Mouse (Mus musculus): Measurements from ENCODE around the gene Bysl. TPM values are rescaled to one million over a fixed set of nuclear protein-coding genes. Genes with fewer than 3 reads are reported as not detected.

Bysl gene
- total RNA-seq, 2 experiments from 2014 or later, result 15.3 to 15.7 TPM

DNA sequence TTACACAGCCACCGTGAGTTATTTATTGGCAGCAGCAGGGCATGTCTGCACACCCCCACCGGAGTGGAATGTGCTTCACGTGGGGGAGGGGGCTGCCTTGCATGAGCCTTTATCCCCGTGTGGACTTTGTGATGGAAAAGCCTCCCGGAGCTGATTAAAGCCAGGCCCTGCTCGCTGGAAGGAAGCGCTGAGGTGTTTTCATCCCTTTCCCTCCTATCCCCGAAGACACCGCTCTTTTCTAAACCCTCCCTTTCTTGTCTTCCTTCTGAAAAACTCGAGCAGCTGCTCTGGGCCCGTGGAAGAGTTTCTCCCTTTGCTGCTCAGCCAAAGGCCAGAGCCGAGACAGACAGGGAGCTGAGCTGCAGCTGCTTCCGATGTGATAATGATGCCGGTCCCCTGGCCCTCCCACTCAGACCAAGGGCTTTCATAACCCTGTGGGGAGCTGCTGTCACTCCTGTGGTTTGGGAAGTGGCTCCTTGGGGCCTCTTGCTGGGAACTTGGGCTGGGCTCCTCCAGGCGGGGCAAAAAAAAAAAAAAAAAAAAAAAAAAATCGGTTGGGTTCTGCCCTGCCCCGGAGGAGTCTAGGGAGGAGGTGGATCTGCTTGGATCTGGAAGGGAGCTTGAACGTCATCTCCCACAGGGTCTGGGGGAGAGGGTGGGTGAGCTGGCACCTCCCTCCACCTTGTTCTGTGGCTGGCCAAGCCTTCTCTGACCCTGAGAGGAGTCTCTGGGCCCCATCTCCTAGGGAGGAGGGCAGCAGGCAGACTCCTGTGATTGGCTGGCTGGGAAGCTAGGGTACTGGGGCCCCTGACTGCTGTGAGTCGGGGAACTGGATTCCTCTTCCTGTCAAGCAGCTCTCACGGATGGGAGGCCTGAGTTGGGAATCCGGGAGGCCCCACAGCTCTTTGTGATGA lies 15.8 kb downstream of the Bysl start:
- DNase-seq (ENCODE audit: low spot score in 2 of 2), result peak; percentile 46 to 71

GRCm38 (mm10) chr17:47594969-47595247 lies 16.4 kb downstream of the Bysl start:
- DNase-seq (ENCODE audit: low spot score in 2 of 2), result no peak

- DNase-seq (ENCODE audit: low spot score in 2 of 2), result peak in 1 of 2 experiments; percentile 53
Measured at GRCm38 (mm10) chr17:47594183-47594968, 16.9 kb downstream of the Bysl start.

- no peak for DNase-seq (ENCODE audit: low spot score in 2 of 2)
Measured at GRCm38 (mm10) chr17:47593854-47594182, 17.5 kb downstream of the Bysl start.

DNA sequence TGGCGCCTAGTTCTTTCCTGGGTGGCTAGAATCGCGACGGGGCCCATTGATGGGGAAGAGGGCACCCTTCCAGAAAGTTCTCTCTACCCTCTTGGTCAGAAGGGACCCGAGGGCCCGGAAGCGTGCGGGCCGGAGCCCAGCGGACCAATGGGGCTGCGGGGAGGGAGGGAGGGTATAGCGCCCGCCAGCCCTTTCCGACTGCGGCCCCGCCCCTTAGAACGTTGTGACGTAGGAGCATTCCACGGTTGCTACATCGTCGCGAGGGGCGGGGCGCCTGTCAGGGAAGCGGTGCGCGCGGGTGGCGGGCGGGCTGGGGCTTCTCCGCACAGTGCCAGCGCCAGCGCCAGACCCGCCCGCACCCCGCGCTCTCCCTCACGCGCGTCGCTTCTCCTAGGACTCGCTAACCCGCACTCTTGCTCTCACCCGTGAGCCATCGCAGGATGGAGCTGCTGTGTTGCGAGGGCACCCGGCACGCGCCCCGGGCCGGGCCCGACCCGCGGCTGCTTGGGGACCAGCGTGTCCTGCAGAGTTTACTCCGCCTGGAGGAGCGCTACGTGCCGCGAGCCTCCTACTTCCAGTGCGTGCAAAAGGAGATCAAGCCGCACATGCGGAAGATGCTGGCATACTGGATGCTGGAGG lies 18.0 kb downstream of the Bysl start:
- peak; percentile 94 to 99 for DNase-seq (ENCODE audit: low spot score in 2 of 2)

DNA sequence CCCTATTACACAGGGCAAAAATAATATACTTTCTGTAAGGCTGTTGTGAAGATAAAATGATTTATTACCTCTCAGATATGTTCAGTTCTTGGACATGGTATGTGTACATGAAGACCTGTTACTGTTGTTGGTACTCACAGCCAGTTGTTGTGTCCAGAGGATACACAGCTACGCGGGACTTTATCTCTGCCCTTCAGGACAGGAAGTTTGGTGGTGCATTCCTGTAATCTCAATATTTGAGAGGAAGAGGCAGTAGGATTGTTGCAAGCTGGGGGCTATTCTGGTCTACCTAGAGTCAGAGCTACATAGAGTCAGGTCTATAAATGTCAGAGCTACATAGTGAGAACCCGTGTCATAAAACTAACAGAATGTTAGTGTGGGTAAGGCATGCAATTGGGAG lies 20.2 kb downstream of the Bysl start:
- no peak for DNase-seq (ENCODE audit: low spot score in 2 of 2)

DNA sequence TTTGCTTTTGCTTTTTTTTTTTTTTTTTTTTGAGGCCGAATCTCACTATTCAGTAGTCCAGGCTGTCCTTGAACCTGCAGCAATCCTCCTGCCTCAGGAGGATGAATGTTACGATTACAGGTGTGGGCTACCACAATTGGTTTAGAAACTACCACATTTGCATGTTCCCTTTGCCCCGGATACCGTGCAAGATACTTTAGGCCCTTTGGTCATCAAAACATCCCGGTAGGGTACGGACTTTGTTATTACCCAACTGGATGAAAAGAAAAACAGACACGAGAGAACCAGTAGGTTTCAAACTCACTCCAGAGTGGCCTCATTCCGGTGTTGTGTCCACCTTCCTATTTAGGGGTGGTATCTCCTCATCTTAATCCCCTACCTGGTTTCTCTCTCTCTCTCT lies 22.8 kb downstream of the Bysl start:
- DNase-seq (ENCODE audit: low spot score in 2 of 2), result no peak

- DNase-seq (ENCODE audit: low spot score in 2 of 2), result no peak
Measured at GRCm38 (mm10) chr17:47580962-47581361, 30.3 kb downstream of the Bysl start.

DNA sequence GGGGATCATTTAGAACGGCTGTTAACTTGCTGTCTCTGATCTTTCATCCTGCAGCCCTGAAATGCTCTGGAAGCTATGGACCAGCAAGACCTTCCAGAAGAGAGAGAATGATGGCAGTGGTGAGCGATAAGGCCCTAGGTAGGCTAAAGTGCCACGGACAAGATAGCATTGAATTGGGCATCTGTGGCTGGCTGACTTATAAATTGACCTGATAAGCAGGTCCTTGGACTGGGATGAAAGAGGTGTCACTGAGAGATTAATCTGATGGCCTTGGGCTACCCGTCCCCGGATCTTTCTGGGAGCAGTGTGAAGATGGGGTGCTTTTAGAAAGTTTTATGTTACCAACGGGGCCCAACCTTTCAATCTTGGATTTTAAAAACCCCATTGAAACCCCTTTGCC lies 32.6 kb downstream of the Bysl start:
- DNase-seq (ENCODE audit: low spot score in 2 of 2), result no peak

GRCm38 (mm10) chr17:47574830-47575229 lies 36.5 kb downstream of the Bysl start:
- no peak for DNase-seq (ENCODE audit: low spot score in 2 of 2)

GRCm38 (mm10) chr17:47574028-47574427 lies 37.3 kb downstream of the Bysl start:
- DNase-seq (ENCODE audit: low spot score in 2 of 2), result no peak

GRCm38 (mm10) chr17:47572436-47572835 lies 38.9 kb downstream of the Bysl start:
- DNase-seq (ENCODE audit: low spot score in 2 of 2), result no peak

GRCm38 (mm10) chr17:47571621-47572020 lies 39.7 kb downstream of the Bysl start:
- no peak for DNase-seq (ENCODE audit: low spot score in 2 of 2)

GRCm38 (mm10) chr17:47568951-47569527 lies 42.3 kb downstream of the Bysl start:
- DNase-seq (ENCODE audit: low spot score in 2 of 2), result no peak

DNA sequence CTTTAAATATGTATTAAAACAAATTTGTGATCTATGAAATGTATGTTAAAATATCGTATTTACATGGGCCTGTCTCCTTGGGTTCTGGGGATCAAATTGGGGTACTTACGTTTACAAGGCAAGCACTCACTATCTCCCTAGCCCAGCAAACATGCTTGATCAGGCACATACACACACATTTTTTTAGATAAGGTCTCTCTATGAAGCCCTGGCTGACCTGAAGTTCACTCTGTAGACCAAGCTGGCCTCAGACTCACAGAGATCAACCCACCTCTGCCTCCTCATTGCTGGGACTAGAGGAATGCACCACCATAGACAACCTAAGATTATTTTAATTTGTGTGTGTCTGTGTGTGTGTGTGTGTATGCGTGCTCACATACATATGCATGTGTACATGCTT lies 42.9 kb downstream of the Bysl start:
- no peak for DNase-seq (ENCODE audit: low spot score in 2 of 2)

DNA sequence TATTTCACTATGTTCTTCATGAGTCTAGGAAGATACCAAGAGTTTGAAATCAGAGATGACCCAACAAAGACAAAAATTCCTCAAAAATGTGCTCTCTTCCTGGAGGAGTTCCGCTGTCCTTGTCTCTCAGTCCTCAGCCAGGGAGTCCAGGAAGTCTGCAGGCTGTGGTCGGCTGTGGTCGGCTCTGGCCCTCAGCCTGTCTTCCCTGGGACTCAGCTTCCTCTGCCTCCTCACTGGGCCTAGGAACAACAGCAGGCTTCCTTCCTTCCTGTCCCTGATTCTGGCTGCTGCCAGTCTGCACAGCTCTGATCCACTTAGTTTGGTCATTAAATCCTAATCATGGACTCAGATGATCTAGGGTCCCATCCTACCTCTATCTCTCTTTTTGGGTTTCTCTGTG lies 44.0 kb downstream of the Bysl start:
- DNase-seq (ENCODE audit: low spot score in 2 of 2), result no peak

DNA sequence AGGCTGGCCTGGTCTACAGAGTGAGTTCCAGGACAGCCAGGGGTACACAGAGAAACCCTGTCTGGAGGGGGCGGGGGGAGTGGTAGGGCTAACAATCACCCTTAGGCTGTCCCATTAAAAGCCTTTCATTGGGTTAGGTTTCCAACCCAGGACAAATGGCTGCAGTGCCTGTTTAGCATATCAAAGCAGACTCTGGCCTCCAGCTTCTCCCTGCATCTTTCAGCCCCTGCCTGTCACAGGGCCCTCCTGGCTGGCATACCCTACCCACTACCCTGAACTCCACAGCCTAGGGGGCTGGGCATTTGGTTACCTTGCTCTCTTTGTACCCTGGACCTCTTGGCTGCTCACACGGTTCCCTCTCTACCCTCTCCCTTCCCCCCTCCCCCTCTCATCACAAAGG lies 45.2 kb downstream of the Bysl start:
- no peak for DNase-seq (ENCODE audit: low spot score in 2 of 2)

DNA sequence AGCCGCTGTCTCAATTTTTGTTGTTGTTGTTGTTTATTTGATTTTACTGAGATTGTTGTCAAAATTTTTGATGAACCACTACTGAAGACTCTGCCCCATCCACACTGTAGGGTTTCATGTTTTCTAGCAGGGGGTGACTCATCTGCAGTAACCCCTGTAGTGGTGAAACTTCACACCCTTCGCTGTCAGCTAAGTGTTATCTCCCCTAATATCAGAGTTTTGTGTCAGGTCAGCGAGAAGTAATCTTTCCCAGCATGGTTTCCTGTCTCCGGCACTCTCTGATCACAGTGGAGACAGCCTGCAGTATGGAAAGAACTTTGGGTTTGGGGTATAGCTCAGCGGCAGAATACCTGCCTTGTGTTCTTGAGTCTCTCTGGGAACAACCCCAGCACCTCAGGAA lies 46.7 kb downstream of the Bysl start:
- no peak for DNase-seq (ENCODE audit: low spot score in 2 of 2)

DNA sequence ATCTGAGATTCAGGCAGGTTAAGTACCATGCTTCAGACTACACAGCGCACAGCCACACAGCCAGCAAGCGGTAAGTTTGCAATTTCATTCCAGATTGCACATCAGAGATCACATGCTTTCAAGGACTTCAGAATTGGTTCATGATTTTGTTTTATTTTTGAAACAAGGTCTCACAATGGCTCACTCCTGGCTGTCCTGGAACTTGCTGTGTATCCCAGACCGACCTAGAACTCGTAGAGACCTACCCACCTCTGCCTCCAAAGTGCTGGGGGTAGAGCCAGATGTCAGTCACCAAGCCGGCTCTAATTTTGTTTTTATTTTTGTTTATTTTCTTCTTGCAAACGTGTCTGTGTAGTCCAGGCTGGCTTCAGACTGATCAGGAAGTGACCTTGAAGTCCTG lies 48.4 kb downstream of the Bysl start:
- no peak for DNase-seq (ENCODE audit: low spot score in 2 of 2)

- no peak for DNase-seq (ENCODE audit: low spot score in 2 of 2)
Measured at GRCm38 (mm10) chr17:47559726-47560125, 51.6 kb downstream of the Bysl start.

GRCm38 (mm10) chr17:47557179-47557578 lies 54.1 kb downstream of the Bysl start:
- DNase-seq (ENCODE audit: low spot score in 2 of 2), result no peak

DNA sequence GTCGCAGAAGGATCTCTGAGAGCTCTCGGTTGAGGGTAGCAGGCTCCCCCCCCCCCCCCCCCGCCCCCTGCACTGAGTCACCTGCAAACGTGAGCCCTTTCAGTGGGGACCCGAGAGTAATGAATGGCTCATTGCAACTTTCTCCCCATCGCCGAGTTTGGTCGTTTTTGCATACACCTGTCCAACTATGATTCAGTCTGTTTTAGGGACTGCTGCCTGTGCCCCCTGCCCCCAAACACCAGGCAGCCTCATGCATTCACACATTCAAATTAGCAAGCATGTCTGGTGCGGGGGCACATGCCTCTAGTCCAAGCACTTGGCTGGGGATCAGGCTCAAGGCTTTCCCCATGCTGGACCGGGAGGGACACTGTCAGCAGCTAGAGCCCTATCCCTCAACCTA lies 56.7 kb downstream of the Bysl start:
- no peak for DNase-seq (ENCODE audit: low spot score in 2 of 2)
